Mouse (Mus musculus): ENCODE data around the gene Kcnip1.

DNA sequence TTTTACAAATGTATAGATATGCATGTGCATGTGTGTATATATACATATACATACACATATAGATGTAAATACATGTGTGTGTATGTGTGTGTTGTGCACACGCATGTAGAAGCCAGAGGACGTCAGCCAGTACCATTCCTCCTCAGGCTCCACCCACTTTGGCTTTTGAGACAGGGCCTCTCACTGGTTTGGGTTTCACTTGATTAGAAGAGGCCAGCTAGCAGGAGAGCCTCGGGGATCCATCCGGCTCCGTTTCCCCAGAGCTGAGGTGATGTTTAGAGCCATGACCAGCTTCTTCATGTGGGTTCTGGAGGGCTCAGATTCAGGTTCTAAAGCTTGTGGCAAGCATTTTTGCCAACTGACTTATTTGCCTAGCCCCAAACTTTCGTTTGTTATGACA is 89.5 kb downstream of the Kcnip1 start:
- TF ChIP-seq POLR2A (IDR thresholded peaks at IDR 0.05; ENCODE audit: insufficient read depth, low read depth, low read length) (no peak), CTCF (IDR thresholded peaks at IDR 0.05; ENCODE audit: insufficient read depth, low read depth, low read length) (no peak)
